Mouse (Mus musculus) embryonic facial prominence, embryonic 12.5 days (tissue): ENCODE measurements around the gene Aass. TPM values are rescaled to one million over a fixed set of nuclear protein-coding genes. Genes with fewer than 3 reads are reported as not detected.

Experiments
- ATAC-seq: fragments of 200-750 bp; cut with Nextera tagmentation; 2 replicates; pipeline ENCODE4 v1.8.0; 2017; ENCODE audit not compliant: insufficient number of reproducible peaks, insufficient read depth, low FRiP score, low TSS enrichment
- H3K27ac ChIP-seq: fragments of 300-500 bp; sonication (generic); 2 replicates; pipeline ENCODE4 v1.5.1; 2016; ENCODE audit warnings: mild to moderate bottlenecking
- H3K27me3 ChIP-seq: fragments of 300-500 bp; sonication (generic); 2 replicates; pipeline ENCODE4 v1.6.1; 2016; ENCODE audit warnings: mild to moderate bottlenecking, moderate library complexity
- H3K36me3 ChIP-seq: fragments of 300-500 bp; sonication (generic); 2 replicates; pipeline ENCODE4 v1.6.1; 2016; ENCODE audit warnings: mild to moderate bottlenecking
- H3K4me1 ChIP-seq: fragments of 300-500 bp; sonication (generic); 2 replicates; pipeline ENCODE4 v1.6.1; 2016
- H3K4me2 ChIP-seq: fragments of 300-500 bp; sonication (generic); replicated peaks from 2 replicates; pipeline ENCODE4 v1.6.1; 2016; ENCODE audit warnings: mild to moderate bottlenecking, moderate library complexity
- H3K4me3 ChIP-seq: fragments of 300-500 bp; sonication (generic); 2 replicates; pipeline ENCODE4 v1.5.1; 2016; ENCODE audit warnings: mild to moderate bottlenecking
- H3K9ac ChIP-seq: fragments of 300-500 bp; sonication (generic); 2 replicates; pipeline ENCODE4 v1.6.1; 2016; ENCODE audit warnings: mild to moderate bottlenecking, moderate library complexity
- H3K9me3 ChIP-seq: fragments of 300-500 bp; sonication (generic); 2 replicates; pipeline ENCODE4 v1.6.1; 2016; ENCODE audit warnings: mild to moderate bottlenecking, moderate library complexity
- WGBS: fragments of 180-500 bp; shearing (Covaris S2); methylation state at CpG from one replicate; pipeline ENCODE4 v1.1.7; 2016; 5-methylcytosine and 5-hydroxymethylcytosine counted together
- polyA plus RNA-seq: library from polyadenylated mRNA; unstranded; fragments of >200 nt; fragmentation: Nextera tagmentation; extraction: Ambion mirVana; gene quantifications from 2 replicates; pipeline ENCODE4 v1.2.1, GENCODE M21; 2016

The Aass gene
- polyA plus RNA-seq, 1 experiment from 2014 or later: 5.4 TPM

DNA sequence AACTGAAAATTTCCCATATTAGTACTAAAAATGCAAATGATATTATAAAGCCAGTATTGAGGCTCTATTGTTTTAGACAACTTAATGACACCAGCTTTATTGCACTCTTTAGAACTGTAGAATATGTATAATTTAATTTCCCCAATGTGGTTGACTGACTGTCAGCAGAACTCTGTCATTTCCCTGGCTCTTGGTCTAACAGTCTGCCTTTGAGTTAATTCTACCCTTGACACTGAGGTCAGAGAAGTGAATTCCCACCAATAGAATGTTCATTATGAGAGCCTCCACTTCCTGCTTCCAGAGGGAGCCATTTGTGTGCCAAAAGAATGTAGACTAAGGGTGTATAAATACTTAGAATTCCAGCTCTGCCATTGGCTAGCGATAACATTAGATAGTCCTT lies 104.5 kb downstream of the Aass start:
- Histone ChIP-seq H3K9me3 (no peaks in the 10 kb centered on the region), H3K36me3 (no peaks in the 10 kb centered on the region), H3K4me3 (no peak overlapping the region), H3K4me1 (no peaks in the 10 kb centered on the region; the same call in 1 of the 2 replicates), H3K9ac (no peak overlapping the region), H3K27me3 (no peaks in the 10 kb centered on the region), H3K27ac (no peak overlapping the region), H3K4me2 (no peak overlapping the region)
- ATAC-seq: no peak
- WGBS: 68% methylated on average over 1 of the region's 1 CpGs

Other genes with a start within 250 kb of the Aass start
- gene Fezf1, start 115.4 kb upstream of the Aass start, polyA plus RNA-seq: 6.8 and 7.0 TPM in 2 replicates